Mouse (Mus musculus) lung, adult 2 months (tissue): Measurements from ENCODE around the gene Susd1.

Experiments used
- CTCF ChIP-seq: fragments of 200-500 bp; IDR thresholded peaks from 2 replicates; pipeline ENCODE4 v1.5.1; 2011; ENCODE audit warnings: mild to moderate bottlenecking, low read length, control low read depth; ENCODE audit not compliant: insufficient read depth
- POLR2A ChIP-seq: fragments of 200-500 bp; IDR thresholded peaks from 2 replicates; pipeline ENCODE4 v1.6.1; 2011; ENCODE audit warnings: low read depth, mild to moderate bottlenecking, control low read depth, low read length, borderline replicate concordance; ENCODE audit errors: extremely low read depth

DNA sequence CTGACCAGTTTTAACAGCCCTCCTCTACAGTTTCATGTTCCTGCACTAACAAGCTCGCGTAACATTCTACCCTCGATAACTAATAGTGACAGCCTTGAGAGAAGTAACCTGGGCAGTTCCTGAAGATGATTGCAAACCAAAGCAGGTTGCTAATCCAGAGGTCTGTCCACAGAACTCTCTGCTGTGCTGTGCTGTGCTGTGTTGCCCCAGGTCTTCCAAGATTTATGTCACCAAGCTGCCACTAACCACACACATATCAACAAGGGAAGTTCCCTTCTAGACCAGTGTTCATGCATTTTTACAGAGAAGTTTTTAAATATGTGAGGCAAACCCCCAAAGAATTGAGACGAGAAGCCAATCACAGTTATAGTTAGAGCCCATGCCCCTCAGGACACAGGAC lies 164.3 kb downstream of the Susd1 start:
- TF ChIP-seq POLR2A (no peak), CTCF (no peak)
